Mouse (Mus musculus) testis, adult 2 months (tissue): ENCODE measurements around the gene Ddost.

ENCODE experiments used
- CTCF ChIP-seq: fragments of 200-500 bp; IDR thresholded peaks from 2 replicates; pipeline ENCODE4 v1.5.1; 2012; ENCODE audit warnings: low read depth, mild to moderate bottlenecking, inconsistent platforms, low read length, moderate library complexity; ENCODE audit not compliant: control insufficient read depth, insufficient read depth, insufficient replicate concordance
- POLR2A ChIP-seq: fragments of 200-500 bp; IDR thresholded peaks from 2 replicates; pipeline ENCODE4 v1.6.1; 2012; ENCODE audit warnings: low read depth, mild to moderate bottlenecking, inconsistent platforms, low read length, moderate library complexity; ENCODE audit not compliant: control insufficient read depth

DNA sequence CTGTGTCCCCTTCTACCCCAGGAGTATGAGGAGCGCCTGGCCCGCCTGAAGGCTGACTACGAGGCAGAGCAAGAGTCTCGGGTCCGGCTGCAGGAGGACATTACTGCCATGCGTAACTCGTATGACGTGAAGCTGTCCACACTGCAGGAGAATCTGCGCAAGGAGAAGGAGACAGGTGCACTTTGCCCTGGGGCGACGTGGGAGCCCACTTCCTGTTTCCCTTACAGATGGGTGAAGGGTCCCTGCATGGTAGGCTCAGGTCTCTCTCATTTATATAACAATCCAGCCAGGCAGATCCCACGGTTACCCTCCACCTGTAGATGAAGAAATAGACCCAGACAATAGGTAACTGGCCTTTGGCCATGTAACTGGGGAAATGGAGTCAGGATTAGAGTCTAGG, 18.1 kb upstream of the Ddost start:
- TF ChIP-seq CTCF, result no peak
- TF ChIP-seq POLR2A, result no peak
